Mouse (Mus musculus) A20 (cell line): ENCODE measurements around the gene Cramp1l.
A peak's percentile ranks its signal among the peaks of the same experiment; 100 is the strongest.

Experiments
- DNase-seq: peaks from one replicate; pipeline ENCODE4 v3.0.0-alpha.2; 2011; ENCODE audit warnings: low read depth, low spot score

The Cramp1l gene

GRCm38 (mm10) chr17:25015655-25016291 lies at the start of gene Cramp1l, which contains the start of gene Ift140:
Gene Cramp1l, minus strand, starts transcription at chr17:25015788.
Gene Ift140, plus strand, starts transcription at chr17:25016085.
- DNase-seq: peak; percentile 99

- DNase-seq: no peak
These were observed 49.6 kb upstream of the Cramp1l start for GRCm38 (mm10) chr17:25065189-25065588.

- no peak for DNase-seq
These were observed 48.8 kb upstream of the Cramp1l start for GRCm38 (mm10) chr17:25064351-25064750.

GRCm38 (mm10) chr17:25063872-25064271 lies 48.3 kb upstream of the Cramp1l start:
- no peak for DNase-seq

- DNase-seq: no peak
These were observed 47.7 kb upstream of the Cramp1l start for GRCm38 (mm10) chr17:25063261-25063660.

- no peak for DNase-seq
These were observed 41.5 kb upstream of the Cramp1l start for GRCm38 (mm10) chr17:25057041-25057440.

GRCm38 (mm10) chr17:25053274-25053673 lies 37.7 kb upstream of the Cramp1l start:
- no peak for DNase-seq

- no peak for DNase-seq
These were observed 31.6 kb upstream of the Cramp1l start for GRCm38 (mm10) chr17:25047143-25047542.

GRCm38 (mm10) chr17:25045281-25045680 lies 29.7 kb upstream of the Cramp1l start:
- DNase-seq: peak; percentile 62

- peak; percentile 69 for DNase-seq
These were observed 29.3 kb upstream of the Cramp1l start for GRCm38 (mm10) chr17:25044879-25045278.

GRCm38 (mm10) chr17:25036183-25036582 lies 20.6 kb upstream of the Cramp1l start:
- DNase-seq: peak; percentile 29

GRCm38 (mm10) chr17:25016292-25017132 lies 924 bp upstream of the Cramp1l start:
- DNase-seq: peak; percentile 87

GRCm38 (mm10) chr17:25014841-25015570 lies 582 bp downstream of the Cramp1l start:
- peak; percentile 53 for DNase-seq

GRCm38 (mm10) chr17:25013606-25014501 lies 1.7 kb downstream of the Cramp1l start:
- DNase-seq: peak; percentile 54

- DNase-seq: no peak
These were observed 8.1 kb downstream of the Cramp1l start for GRCm38 (mm10) chr17:25007480-25007879.

GRCm38 (mm10) chr17:25005102-25005501 lies 10.5 kb downstream of the Cramp1l start:
- DNase-seq: peak; percentile 13

- no peak for DNase-seq
These were observed 20.9 kb downstream of the Cramp1l start for GRCm38 (mm10) chr17:24994721-24995120.

- no peak for DNase-seq
These were observed 28.4 kb downstream of the Cramp1l start for GRCm38 (mm10) chr17:24987221-24987620.

GRCm38 (mm10) chr17:24960852-24961715 lies 54.5 kb downstream of the Cramp1l start:
- DNase-seq: peak; percentile 57
